Mouse (Mus musculus) left cerebral cortex, adult 11 months (tissue): Measurements from ENCODE around the gene Lrg1.
A peak's percentile ranks its signal among the peaks of the same experiment; 100 is the strongest.

ENCODE experiments used
- DNase-seq: peaks from one replicate; pipeline ENCODE4 v3.0.0; 2022; ENCODE audit warnings: low spot score

The Lrg1 gene

GRCm38 (mm10) chr17:56121826-56122225, at the start of gene Lrg1:
Gene Lrg1, minus strand, starts transcription at chr17:56122001.
- DNase-seq = no peak

DNA sequence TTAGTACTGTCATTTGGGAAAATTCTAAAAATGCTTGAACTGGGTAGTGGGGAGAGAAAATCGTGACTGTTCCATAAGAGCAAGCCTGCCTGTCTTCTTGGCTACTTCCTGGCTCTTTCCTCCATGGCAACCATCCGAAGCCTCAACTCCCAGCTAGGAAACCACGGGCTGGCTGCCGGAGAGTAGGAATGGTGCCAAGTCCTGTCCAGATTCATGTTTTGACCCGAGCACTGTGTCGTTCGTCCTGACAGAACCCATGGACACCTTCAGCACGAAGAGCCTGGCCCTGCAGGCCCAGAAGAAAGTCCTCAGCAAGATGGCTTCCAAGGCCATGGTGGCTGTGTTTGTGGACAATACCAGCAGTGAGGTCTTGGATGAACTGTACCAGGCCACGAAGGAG, 49.7 kb upstream of the Lrg1 start:
- no peak for DNase-seq

DNA sequence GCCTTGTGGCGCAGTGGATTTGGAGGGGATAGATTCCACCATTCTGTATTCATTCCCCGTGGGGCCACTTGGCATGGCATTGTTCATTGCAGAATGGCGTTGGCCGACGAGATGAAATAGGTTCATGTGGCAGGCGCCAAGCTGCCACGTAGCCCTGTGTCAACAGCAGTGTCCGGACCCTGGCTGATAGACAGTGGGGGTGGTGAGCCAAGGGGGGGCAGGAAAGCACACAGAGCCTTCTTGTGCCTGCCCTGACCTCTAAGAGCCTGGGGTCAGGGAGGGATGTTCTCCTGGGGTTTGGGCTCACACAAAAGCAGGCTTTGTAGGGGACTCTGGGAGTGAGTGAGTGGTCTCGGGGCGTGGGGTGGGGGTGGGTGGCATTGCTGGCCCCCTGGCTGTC, 48.8 kb upstream of the Lrg1 start:
- no peak for DNase-seq

DNA sequence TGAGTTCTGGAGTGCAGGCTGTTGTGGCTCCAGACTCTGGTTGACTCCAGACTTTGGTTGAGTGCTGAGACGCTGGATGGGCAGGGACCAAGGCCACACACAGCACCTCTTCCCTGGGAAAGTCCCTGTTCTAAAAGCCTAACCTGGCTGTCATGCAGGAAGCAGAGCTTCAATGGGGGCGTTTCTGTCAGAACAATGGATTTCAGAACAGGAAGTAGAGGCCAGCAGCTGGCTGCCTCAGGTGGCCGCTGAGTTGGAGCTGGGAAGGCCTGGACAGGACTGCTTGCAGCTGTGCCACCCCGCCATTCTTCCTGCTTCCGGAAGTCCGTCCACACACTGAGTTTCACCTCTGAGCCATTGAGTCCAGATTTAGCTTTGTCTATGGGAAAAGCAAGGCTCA, 48.0 kb upstream of the Lrg1 start:
- DNase-seq = no peak

GRCm38 (mm10) chr17:56165671-56166070, 43.9 kb upstream of the Lrg1 start:
- no peak for DNase-seq

- DNase-seq = no peak
These were observed 42.7 kb upstream of the Lrg1 start for GRCm38 (mm10) chr17:56164510-56164909.

DNA sequence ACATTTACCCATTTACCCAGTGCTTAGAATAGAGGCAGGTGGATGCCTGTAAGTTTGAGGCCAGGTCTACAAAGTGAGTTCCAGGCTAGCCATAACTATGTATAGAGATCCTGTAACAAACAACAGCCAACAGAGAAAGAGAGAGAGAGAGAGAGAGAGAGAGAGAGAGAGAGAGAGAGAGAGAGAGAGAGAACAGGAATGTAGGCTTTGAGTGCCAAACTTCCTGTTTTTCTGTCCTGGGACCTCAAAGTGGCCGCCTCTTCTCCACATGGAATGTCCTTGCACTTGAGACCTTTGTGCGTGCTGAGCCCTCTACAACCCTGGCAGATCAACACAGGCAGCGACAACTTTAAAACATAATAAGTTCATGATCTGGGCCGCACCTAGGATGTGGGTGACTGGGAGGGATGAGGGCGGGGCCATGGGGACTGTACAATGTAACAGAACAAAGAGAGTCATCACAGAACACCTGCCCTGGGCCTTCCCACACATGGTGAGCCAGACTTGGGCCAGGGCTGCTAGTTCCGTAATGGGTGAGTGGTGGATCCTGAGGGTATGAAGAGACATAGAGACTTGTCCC, 41.8 kb upstream of the Lrg1 start:
- no peak for DNase-seq

GRCm38 (mm10) chr17:56162231-56162774, 40.5 kb upstream of the Lrg1 start, which contains the start of gene Tnfaip8l1:
Gene Tnfaip8l1, plus strand, starts transcription at chr17:56162477.
- peak; percentile 91 for DNase-seq

DNA sequence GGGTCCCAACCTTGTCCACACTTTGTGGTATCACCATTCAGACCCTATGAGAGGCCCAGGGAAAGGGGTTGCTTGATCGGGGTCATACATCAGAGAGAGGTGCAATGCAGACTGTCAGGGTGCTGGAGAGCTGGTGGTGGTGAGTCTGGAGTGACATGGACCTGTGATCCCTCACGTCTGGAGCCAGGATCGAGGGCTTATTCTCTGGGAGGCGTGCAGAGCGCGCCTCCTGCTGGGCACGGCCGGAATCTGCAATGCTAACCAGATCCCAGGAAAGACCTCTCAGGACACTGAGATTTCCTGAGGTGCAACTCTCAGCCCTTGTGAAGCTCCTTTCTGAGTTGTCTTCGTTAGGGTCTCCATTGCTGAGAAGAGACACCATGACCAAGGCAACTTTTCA, 37.9 kb upstream of the Lrg1 start:
- DNase-seq = peak; percentile 51

DNA sequence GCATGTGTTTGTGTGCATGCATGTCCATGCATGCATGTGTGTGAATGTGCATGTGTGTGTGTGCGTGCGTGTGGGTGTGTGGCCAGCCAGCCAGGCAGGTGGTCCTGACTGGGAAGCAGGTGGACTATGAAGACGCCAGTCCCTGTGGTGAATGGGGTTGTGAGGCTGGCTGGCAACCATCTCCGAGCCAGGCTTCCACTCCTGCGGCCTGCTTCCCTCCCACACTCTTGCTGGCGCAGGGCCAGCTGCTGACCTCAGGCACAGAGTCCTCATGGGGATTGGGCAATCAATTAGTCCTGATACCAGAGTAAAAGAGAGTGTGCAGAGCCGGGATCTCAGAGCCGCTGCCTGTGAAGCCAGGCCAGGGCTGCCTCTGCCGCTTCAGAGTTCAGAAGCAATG, 31.8 kb upstream of the Lrg1 start:
- no peak for DNase-seq

DNA sequence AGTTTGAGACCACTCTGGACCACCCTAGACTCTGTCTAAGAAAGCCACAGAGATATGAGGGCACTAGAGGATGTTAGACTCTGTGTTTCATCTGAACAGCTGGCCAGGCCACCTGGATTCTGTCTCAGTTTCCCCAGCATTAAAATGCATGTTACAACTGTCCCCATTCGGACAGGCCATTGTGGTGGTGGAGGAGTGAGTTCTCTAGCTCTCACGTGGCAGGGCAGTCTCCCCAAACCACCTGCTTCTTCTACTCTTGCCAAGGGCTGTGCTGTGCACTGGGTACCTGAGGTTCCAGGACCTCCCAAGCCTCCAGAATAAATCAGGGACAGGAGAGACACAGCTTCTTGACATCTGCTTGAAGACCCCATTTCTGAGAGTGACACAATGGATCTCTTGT, 28.1 kb upstream of the Lrg1 start:
- no peak for DNase-seq

- no peak for DNase-seq
These were observed 27.2 kb upstream of the Lrg1 start for GRCm38 (mm10) chr17:56148790-56149618.

- DNase-seq = no peak
These were observed 26.5 kb upstream of the Lrg1 start for GRCm38 (mm10) chr17:56148280-56148679.

DNA sequence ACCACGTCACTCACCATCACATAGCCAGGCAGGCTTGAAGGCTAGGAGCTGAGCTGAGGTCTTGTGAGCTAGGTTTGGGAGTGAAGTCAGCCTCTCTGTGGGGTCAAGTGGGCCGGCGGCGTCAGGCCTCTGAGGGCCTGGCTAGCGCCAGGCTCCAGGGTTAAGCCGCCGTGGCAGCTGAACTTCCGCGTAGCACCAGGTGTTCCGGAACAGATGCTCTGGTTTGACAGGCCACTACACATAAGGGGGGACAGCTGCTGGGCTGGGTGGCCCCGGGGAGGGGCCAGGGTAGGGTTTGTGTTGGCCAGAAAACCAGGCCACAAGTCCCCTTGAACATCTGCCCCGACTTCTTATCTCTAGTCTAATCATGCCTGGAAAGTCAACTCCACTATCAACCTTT, 25.6 kb upstream of the Lrg1 start:
- no peak for DNase-seq

- no peak for DNase-seq
These were observed 24.3 kb upstream of the Lrg1 start for GRCm38 (mm10) chr17:56146131-56146530.

DNA sequence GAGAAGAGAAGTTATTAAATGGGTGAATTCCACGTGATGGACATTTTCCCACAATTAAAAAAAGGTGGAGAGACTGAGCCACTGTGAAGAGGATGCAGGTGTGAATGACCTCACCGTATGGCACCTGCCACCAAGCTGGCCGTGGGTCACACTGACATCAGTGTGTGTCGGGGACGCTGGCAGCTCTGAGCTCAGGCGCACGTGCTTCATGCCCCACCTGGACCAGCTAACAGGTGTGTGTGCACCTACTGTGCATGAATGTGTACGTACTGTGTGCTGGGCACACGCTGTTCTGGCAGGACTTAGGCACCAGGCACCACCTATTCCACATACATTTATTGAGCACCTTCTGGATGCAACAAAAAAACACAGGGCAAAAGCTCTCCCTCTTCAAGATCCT, 22.7 kb upstream of the Lrg1 start:
- no peak for DNase-seq

- DNase-seq = no peak
These were observed 20.2 kb upstream of the Lrg1 start for GRCm38 (mm10) chr17:56141702-56142605.

DNA sequence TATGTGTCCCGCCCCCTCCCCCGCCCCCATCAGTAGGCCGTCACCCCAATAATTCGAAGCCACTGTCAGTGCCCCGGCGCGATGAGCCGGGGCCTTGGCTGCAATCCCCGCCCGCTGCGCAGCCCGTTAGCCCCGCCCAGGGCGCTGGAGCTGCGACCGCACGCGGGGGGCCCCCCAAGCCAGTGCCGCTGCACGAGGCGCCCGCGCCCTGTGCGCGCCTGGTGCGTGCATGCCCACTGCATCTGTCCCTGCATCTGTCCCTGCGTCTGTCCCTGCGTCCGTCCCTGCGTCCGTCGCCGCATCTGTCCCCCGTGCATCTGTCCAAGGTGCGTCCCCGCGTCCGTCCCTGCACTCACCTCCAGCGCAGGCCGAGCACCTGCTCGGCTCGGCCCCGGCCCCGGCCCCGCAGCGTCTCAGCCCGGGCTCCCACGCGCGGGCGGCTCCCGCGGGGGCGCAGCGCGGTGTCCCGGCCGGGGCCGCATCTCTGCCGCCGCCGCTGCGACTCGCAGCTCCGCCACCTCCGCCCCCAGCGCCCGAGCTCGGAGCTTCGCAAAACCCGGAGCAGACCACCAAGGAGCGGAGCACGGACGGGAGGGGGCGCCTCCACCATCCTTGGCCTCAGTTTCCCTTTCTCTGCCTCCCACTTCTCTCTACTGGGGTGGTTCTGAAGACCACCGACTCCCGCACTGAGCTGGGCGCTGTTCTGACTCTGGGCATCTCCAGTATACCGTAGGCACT, 18.2 kb upstream of the Lrg1 start, which contains the start of gene Sema6b:
TSS of gene Sema6b (minus strand) at position 486 of the 738 bp plus-strand sequence.
- DNase-seq = no peak

DNA sequence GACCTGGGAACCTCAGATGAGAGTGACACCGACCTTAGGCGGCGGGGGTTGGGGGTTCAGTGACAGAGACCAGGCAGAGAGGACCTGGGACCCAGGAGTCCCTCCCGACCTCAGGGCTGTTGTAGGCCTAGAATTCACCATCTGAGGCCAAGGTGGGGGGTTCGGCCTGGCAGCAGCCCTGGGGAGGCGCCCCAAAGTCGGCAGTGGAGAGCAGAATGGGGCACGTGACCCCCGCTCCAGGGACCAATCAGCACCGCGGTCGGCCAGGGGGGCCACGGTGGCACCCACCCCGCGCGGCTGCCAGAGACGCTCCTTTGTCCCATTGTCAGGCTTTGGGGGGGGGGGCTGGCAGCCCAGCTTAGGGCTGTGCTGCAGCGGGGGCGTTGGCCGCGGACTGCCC, 17.6 kb upstream of the Lrg1 start:
- DNase-seq = no peak

DNA sequence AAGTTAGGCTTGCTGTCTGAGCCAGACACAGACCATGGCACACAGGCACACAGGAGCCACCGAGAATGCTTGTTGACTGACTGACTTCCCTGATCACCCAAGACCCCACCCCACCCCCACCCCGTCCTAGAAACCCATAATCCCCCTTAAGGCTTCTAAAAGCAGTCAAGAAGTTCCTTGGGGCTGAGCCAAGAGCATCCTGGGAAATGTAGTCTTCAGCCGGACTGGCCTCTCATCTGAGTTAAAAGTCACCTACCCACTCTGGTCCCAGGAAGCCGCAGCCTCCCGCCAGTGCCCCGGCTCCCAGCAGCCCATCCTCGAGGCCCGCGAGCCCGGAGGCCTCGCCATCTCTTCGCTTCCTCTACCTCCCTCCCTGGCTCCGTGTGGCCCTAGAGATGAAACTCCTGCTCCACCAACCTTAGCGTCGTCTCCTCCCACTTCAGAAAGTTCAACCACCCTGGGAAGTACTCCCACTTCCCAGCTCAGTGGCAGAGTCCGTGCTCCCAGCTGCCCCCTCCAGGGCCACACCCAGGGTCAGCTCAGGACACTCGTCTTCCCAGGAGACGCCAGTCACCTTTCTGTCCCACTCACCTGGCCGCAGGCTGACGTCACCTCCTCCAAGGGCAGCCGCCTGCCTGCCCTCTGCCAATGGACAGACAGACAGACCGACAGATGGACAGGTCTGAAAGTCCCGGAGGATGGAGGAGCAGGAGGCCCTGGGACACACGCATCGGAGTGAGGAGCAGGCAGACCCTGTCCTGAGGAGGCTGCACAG, 16.2 kb upstream of the Lrg1 start:
- no peak for DNase-seq

GRCm38 (mm10) chr17:56136558-56136957, 14.8 kb upstream of the Lrg1 start:
- DNase-seq = no peak
